24 mouse cellular contexts compared by ENCODE assay signal in genomic region chr13:107502261-107502660, GRCm38 (mm10).
DNase-seq lines count a peak whose midpoint lies in the region; ATAC-seq lines count a peak whose summit lies in the region.
"Had no signal": no experiment of that assay in that cellular context is flagged by ENCODE, and none has a peak within 500 bp of the region (broad histone marks: within the 10 kb centered on the region; RNA-seq: fewer than 3 reads in every experiment).

No protein-coding gene starts in this region.

- WGBS in kidney, embryonic 16.5 days: 19% methylated on average over 7 of the region's 7 CpGs
- WGBS in neural tube, embryonic 12.5 days: 33% methylated on average over 7 of the region's 7 CpGs
- WGBS in neural tube, embryonic 15.5 days: 27% methylated on average over 7 of the region's 7 CpGs
- 27% methylated on average over 7 of the region's 7 CpGs for WGBS in neural tube, embryonic 14.5 days

- H3K9ac ChIP-seq in kidney, embryonic 16.5 days (replicated peaks; ENCODE audit: low read length): no peak overlapping the region
- H3K9ac ChIP-seq in neural tube, embryonic 12.5 days: no peak overlapping the region
- H3K9ac ChIP-seq in neural tube, embryonic 15.5 days (replicated peaks): no peak overlapping the region
- no peak overlapping the region for H3K9ac ChIP-seq in neural tube, embryonic 14.5 days (replicated peaks; ENCODE audit: low read depth, low read length)
- H3K9ac ChIP-seq: forebrain, embryonic 15.5 days; hindbrain, embryonic 12.5 days had no signal

- ATAC-seq in kidney, embryonic 16.5 days (ENCODE audit: low FRiP score, low TSS enrichment): peak; percentile 27; the same call in 1 of the 2 replicates
- peak; percentile 68; the same call in 1 of the 2 replicates for ATAC-seq in neural tube, embryonic 12.5 days (ENCODE audit: low FRiP score, low read depth)
- no peak for ATAC-seq in neural tube, embryonic 15.5 days (ENCODE audit: low FRiP score)
- ATAC-seq in neural tube, embryonic 14.5 days (ENCODE audit: low read depth): peak; percentile 26; the same call in 1 of the 2 replicates
- ATAC-seq: activated CD4-positive, CD25-positive, alpha-beta regulatory T cell, adult 4 months; CD4-positive, CD25-positive, alpha-beta regulatory T cell, adult 4 months; forebrain, embryonic 15.5 days; hindbrain, embryonic 16.5 days; Patski had no signal

- DNase-seq in embryo, embryonic 10.5 days (ENCODE audit: low spot score): peak; percentile 36
- DNase-seq in embryo, embryonic 9.5 days (ENCODE audit: extremely low spot score): no peak
- DNase-seq in kidney, postnatal 10 days: no peak
- no peak for DNase-seq in adrenal gland, postnatal 14 days
- DNase-seq: adrenal gland, postnatal 25 days; B cell, adult 2 months; cerebellum, adult 2 months; cerebellum, postnatal 10 days; gastrocnemius, postnatal 10 days; heart, adult 18-20 months; heart, postnatal 10 days; heart, postnatal 4 days had no signal

- no peaks in the 10 kb centered on the region for H3K9me3 ChIP-seq in kidney, embryonic 16.5 days (ENCODE audit: low read length)
- H3K9me3 ChIP-seq in neural tube, embryonic 12.5 days: no peaks in the 10 kb centered on the region
- H3K9me3 ChIP-seq in neural tube, embryonic 15.5 days (replicated peaks): no peaks in the 10 kb centered on the region
- H3K9me3 ChIP-seq in neural tube, embryonic 14.5 days (ENCODE audit: control insufficient read depth, low read length): no peaks in the 10 kb centered on the region
- H3K9me3 ChIP-seq: forebrain, embryonic 15.5 days; G1E; heart, embryonic 10.5 days; hindbrain, embryonic 12.5 days had no signal

- no peak overlapping the region for H3K27ac ChIP-seq in kidney, embryonic 16.5 days (ENCODE audit: low read length)
- H3K27ac ChIP-seq in neural tube, embryonic 12.5 days: no peak overlapping the region
- no peak overlapping the region for H3K27ac ChIP-seq in neural tube, embryonic 15.5 days (replicated peaks)
- no peak overlapping the region for H3K27ac ChIP-seq in neural tube, embryonic 14.5 days (ENCODE audit: low read depth, low read length)
- H3K27ac ChIP-seq: forebrain, embryonic 15.5 days; heart, embryonic 10.5 days; hindbrain, embryonic 12.5 days had no signal

- H3K27me3 ChIP-seq in kidney, embryonic 16.5 days (ENCODE audit: insufficient read depth, low read length): no peaks in the 10 kb centered on the region
- H3K27me3 ChIP-seq in neural tube, embryonic 12.5 days (replicated peaks): no peaks in the 10 kb centered on the region
- no peaks in the 10 kb centered on the region for H3K27me3 ChIP-seq in neural tube, embryonic 15.5 days (replicated peaks)
- H3K27me3 ChIP-seq in neural tube, embryonic 14.5 days (ENCODE audit: control insufficient read depth, insufficient read depth, low read length): no peaks in the 10 kb centered on the region
- H3K27me3 ChIP-seq: forebrain, embryonic 15.5 days; hindbrain, embryonic 12.5 days; Patski had no signal

- no peak overlapping the region for H3K4me2 ChIP-seq in kidney, embryonic 16.5 days (replicated peaks; ENCODE audit: low read depth, low read length)
- H3K4me2 ChIP-seq in neural tube, embryonic 12.5 days (replicated peaks): no peak overlapping the region
- no peak overlapping the region for H3K4me2 ChIP-seq in neural tube, embryonic 15.5 days
- H3K4me2 ChIP-seq in neural tube, embryonic 14.5 days (ENCODE audit: low read depth, low read length): no peak overlapping the region
- H3K4me2 ChIP-seq: forebrain, embryonic 15.5 days; hindbrain, embryonic 12.5 days had no signal

- no peak overlapping the region for H3K4me3 ChIP-seq in kidney, embryonic 16.5 days (ENCODE audit: low read length)
- H3K4me3 ChIP-seq in neural tube, embryonic 12.5 days: no peak overlapping the region
- no peak overlapping the region for H3K4me3 ChIP-seq in neural tube, embryonic 15.5 days (replicated peaks)
- no peak overlapping the region for H3K4me3 ChIP-seq in neural tube, embryonic 14.5 days (ENCODE audit: low read depth, low read length)
- H3K4me3 ChIP-seq: forebrain, embryonic 15.5 days; heart, embryonic 10.5 days; hindbrain, embryonic 12.5 days had no signal

- H3K4me1 ChIP-seq in kidney, embryonic 16.5 days (ENCODE audit: insufficient read depth, low read length): peaks cover 21% of the 10 kb centered on the region
- H3K4me1 ChIP-seq in neural tube, embryonic 12.5 days: peaks cover 10% of the 10 kb centered on the region; the same call in 1 of the 2 replicates
- peaks cover 12% of the 10 kb centered on the region for H3K4me1 ChIP-seq in neural tube, embryonic 15.5 days
- H3K4me1 ChIP-seq in neural tube, embryonic 14.5 days (ENCODE audit: control insufficient read depth, insufficient read depth, low read length): peaks cover 8% of the 10 kb centered on the region
- H3K4me1 ChIP-seq: forebrain, embryonic 15.5 days; hindbrain, embryonic 12.5 days had no signal

- no peaks in the 10 kb centered on the region for H3K36me3 ChIP-seq in kidney, embryonic 16.5 days (ENCODE audit: insufficient read depth, low read length)
- no peaks in the 10 kb centered on the region for H3K36me3 ChIP-seq in neural tube, embryonic 12.5 days
- H3K36me3 ChIP-seq in neural tube, embryonic 15.5 days: no peaks in the 10 kb centered on the region
- H3K36me3 ChIP-seq in neural tube, embryonic 14.5 days (ENCODE audit: control insufficient read depth, insufficient read depth, low read length): no peaks in the 10 kb centered on the region
- H3K36me3 ChIP-seq: forebrain, embryonic 15.5 days; G1E; heart, embryonic 10.5 days; hindbrain, embryonic 12.5 days had no signal
